Mouse (Mus musculus): ENCODE results near the gene Sirt4. TPM values are rescaled to one million over a fixed set of nuclear protein-coding genes. Genes with fewer than 3 reads are reported as not detected.

The Sirt4 gene
- polyA plus RNA-seq, 1 experiment: not detected

DNA sequence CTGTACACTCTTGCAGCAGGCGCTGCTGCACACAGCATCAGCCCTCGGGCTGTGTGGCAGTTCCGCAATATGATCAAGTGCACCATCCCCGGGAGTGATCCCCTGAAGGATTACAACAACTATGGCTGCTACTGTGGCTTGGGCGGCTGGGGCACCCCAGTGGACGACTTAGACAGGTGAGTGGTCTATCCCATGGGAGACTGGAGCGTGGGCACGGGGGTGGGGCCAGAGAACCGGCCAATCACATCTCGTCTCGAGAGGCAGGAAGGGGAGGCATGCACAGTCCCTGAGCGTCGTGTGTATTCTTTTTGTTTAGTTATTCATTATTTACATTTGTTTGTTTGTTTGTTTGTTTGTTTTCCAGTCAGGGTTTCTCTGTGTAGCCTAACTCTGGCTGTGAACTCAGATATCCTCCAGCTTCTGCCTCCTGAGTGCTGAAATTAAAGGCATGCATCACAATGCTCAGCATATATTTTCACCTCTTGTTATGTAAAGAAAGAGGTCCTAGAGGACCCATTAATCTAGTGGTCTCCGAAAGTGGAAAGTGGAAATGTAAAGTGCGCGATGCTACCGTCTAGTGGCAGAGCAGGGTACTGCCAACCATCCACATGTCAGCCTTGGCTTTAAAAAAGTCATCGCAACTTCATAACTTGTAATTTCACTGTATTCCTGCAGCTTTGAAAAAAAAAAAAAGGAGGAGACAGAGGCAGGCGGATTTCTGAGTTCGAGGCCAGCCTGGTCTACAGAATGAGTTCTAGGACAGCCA, 13.6 kb downstream of the Sirt4 start:
- Histone ChIP-seq H3K27ac (ENCODE audit: insufficient read depth, low read depth, low read length) (no peak overlapping the region), H3K4me1 (ENCODE audit: control insufficient read depth, insufficient read depth, low read length) (peaks cover 11% of the 10 kb centered on the region; the same call in 1 of the 2 replicates), H3K4me3 (ENCODE audit: insufficient read depth, low read depth, low read length) (no peak overlapping the region)
- 34% methylated on average over 20 of the region's 20 CpGs for WGBS
- TF ChIP-seq POLR2A (IDR thresholded peaks at IDR 0.05; ENCODE audit: insufficient read depth, low read depth, low read length): no peak
- TF ChIP-seq CTCF (IDR thresholded peaks at IDR 0.05; ENCODE audit: insufficient read depth, low read depth, low read length): no peak

DNA sequence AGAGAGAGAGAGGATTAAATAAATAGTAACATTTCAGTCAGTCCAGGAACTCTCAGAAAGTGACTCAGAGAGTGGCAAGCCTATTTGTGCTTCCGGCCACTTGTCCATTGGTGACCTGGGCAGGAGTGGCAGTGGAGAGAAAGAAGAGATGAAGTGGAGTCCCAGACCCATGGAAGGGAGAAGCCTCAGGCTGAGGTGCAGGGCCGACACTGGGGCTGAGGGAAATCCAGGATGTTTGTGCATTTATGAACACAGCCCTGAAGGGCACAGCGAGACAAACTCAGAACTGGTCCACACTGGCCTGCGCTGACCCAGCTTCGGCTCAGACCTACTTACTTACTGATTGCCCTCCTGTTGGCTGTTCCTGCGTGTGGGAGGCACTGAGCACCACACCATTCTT, 14.7 kb downstream of the Sirt4 start:
- 75% methylated on average over 6 of the region's 6 CpGs for WGBS
- H3K4me3 ChIP-seq (ENCODE audit: insufficient read depth, low read depth, low read length): no peak overlapping the region
- H3K27ac ChIP-seq (ENCODE audit: insufficient read depth, low read depth, low read length): no peak overlapping the region
- H3K4me1 ChIP-seq (ENCODE audit: control insufficient read depth, insufficient read depth, low read length): 0 out of 2 replicates have a peak, but pooled peaks cover 4% of the 10 kb centered on the region
- no peak for TF ChIP-seq CTCF (IDR thresholded peaks at IDR 0.05; ENCODE audit: insufficient read depth, low read depth, low read length)
- TF ChIP-seq POLR2A (IDR thresholded peaks at IDR 0.05; ENCODE audit: insufficient read depth, low read depth, low read length): no peak

DNA sequence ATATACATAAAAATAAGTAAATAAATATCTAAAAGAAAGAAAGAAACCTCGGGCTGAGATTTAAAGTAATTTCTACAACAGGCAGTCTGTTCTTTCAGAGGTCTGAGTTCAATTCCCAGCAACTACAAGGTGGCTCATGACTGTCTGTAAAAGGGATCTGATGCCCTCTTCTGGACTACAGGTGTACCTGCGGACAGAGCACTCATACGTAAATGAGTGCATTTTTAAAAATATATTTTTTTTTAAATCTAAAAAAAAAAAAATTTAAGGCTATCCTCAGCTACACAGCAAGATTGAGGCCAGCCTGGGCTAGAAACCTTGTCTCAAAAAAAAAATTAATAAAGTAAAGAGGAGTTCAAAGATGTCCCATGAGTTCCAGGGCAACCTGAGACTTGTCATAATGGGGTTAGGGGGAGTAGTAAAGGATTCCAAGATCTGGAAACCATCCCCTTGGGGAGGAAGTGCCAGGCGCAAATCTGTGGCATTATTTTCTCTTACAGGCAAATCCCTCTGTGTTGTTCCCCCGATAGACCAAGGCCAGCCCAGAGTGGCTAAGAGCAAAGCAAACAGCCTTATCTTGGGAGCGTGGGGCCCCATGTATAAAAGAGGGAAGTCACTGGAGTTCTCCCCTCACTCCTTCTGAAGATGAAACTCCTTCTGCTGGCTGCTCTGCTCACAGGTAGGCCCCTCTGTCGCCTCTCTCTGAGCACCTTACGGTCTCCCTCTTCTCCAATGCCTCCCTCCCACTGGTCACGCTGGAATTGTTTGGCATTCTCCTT, 18.7 kb downstream of the Sirt4 start, which contains the start of gene Pla2g1b:
Gene Pla2g1b, plus strand, starts transcription at position 621 of the 779 bp plus-strand sequence.
- Histone ChIP-seq H3K27ac (ENCODE audit: insufficient read depth, low read depth, low read length) (no peak within 1 kb of the TSS), H3K4me3 (ENCODE audit: insufficient read depth, low read depth, low read length) (no peak within 1 kb of the TSS), H3K4me1 (ENCODE audit: control insufficient read depth, insufficient read depth, low read length) (0 out of 2 replicates have a peak, but pooled peaks cover 3% of the 10 kb centered on the region)
- TF ChIP-seq POLR2A (IDR thresholded peaks at IDR 0.05; ENCODE audit: insufficient read depth, low read depth, low read length): no peak
- 62% methylated on average over 9 of the region's 9 CpGs for WGBS

DNA sequence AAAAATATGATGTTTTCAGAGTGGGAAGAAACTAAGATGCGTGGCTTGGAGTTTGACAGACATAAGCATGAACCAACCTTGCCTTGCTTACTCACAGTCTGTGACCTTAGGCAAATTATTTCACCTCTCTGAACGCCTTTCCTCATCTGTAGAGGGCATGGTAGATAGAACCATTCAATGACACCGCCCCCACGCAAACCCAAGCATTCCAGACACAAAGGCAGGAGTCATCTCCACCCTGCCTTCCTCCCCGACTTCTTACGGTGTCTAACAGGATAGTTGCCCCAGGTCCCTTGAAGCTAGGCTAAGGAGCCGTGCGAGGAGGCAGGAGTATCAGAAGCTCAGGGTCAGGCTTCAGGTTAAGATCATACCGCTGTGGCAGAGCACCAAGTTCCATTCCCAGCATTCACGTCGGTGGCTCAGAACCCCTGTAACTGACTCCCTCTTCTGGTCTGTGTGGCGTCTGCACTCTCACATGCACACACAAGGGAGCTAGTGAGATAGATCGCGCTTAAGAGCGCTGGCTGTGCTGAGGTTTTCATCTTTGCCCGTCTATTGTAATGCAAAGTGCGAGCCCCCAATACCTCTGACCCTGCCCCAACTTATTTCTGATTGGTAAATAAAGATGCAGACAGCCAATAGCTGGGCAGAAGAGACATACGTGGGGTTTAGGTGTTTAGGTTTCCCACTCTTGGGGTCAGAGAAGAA, 20.0 kb downstream of the Sirt4 start:
- WGBS: 82% methylated on average over 18 of the region's 18 CpGs
- H3K27ac ChIP-seq (ENCODE audit: insufficient read depth, low read depth, low read length): no peak overlapping the region
- no peaks in the 10 kb centered on the region for H3K4me1 ChIP-seq (ENCODE audit: control insufficient read depth, insufficient read depth, low read length)
- H3K4me3 ChIP-seq (ENCODE audit: insufficient read depth, low read depth, low read length): no peak overlapping the region
- no peak for TF ChIP-seq CTCF (IDR thresholded peaks at IDR 0.05; ENCODE audit: insufficient read depth, low read depth, low read length)
- no peak for TF ChIP-seq POLR2A (IDR thresholded peaks at IDR 0.05; ENCODE audit: insufficient read depth, low read depth, low read length)

DNA sequence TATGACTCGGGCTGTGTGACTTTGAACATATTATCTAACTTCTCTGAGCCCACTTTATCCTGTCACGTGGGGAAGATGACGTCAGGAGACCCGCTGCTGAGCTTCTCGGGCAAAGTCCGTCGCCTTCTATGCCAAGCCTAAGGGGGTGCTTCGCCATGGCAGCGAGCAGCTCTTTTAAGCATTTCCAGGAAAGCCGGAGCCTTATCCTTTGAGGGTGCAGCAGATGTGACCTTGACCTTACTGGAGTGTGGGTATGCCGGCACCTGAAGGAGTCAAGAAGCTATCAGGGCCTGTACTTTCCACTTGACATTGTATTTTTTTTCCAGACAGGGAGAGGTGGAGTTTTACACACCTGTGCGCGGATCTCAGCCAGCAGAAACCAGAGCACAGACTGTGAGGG, 25.6 kb downstream of the Sirt4 start:
- Histone ChIP-seq H3K4me3 (ENCODE audit: insufficient read depth, low read depth, low read length) (no peak overlapping the region), H3K4me1 (ENCODE audit: control insufficient read depth, insufficient read depth, low read length) (no peaks in the 10 kb centered on the region), H3K27ac (ENCODE audit: insufficient read depth, low read depth, low read length) (no peak overlapping the region)
- TF ChIP-seq CTCF (IDR thresholded peaks at IDR 0.05; ENCODE audit: insufficient read depth, low read depth, low read length) (no peak), POLR2A (IDR thresholded peaks at IDR 0.05; ENCODE audit: insufficient read depth, low read depth, low read length) (no peak)
- 72% methylated on average over 13 of the region's 13 CpGs for WGBS

DNA sequence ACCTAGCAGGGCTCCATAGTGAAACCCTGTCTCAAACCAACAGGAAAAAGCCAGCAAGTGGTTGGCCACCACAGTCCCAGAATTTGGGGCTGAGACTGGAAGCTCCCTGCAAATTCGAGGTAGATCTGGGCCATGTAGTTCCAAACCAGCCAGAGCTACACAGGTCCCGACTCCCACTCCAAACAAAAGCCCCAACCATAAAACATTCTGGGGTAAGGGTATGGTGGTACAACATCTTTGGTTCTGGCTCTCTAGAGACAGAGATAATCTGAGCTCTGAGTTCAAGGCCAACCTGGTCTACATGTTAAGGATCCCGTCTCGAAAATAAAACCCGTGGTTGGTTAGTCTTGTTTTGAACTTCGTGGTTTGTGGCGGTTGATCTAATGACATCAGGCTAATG, 28.7 kb downstream of the Sirt4 start:
- Histone ChIP-seq H3K4me3 (ENCODE audit: insufficient read depth, low read depth, low read length) (no peak overlapping the region), H3K4me1 (ENCODE audit: control insufficient read depth, insufficient read depth, low read length) (no peaks in the 10 kb centered on the region), H3K27ac (ENCODE audit: insufficient read depth, low read depth, low read length) (no peak overlapping the region)
- TF ChIP-seq CTCF (IDR thresholded peaks at IDR 0.05; ENCODE audit: insufficient read depth, low read depth, low read length): no peak
- TF ChIP-seq POLR2A (IDR thresholded peaks at IDR 0.05; ENCODE audit: insufficient read depth, low read depth, low read length): no peak
- WGBS: 78% methylated on average over 7 of the region's 7 CpGs

DNA sequence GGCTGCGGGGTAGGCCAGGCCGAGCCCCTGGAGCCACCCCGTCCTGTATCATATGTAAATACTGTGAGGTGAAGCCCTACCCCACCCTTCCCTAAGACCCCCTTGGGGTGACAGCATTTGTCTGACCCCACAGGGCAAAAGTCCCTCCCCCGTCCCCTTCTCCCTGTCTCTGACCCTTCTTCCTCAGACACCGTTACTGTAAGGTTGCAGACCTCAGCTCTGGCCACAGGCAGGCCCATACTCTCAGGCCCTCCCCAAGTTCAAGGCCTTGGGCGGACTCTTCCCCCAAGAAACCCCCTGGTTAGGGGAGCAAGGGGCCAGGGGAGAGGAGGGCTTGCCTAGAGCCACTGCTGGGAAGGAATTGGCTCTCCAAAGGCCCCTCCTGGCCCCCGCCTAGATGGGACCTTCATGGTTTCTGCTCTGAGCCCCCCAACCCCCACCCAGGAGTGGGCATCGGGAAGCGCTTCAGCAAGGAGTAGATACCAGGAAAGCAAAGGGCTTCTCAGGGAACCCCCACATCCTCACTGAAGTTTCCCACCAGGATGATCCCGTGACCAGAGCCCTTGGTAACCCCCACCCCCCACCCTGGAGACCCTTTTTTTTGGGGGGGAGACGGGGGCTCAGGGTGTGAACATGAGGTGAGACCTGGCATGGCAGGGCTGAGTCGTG, 30.0 kb downstream of the Sirt4 start:
- no peak overlapping the region for H3K4me3 ChIP-seq (ENCODE audit: insufficient read depth, low read depth, low read length)
- no peak overlapping the region for H3K27ac ChIP-seq (ENCODE audit: insufficient read depth, low read depth, low read length)
- no peaks in the 10 kb centered on the region for H3K4me1 ChIP-seq (ENCODE audit: control insufficient read depth, insufficient read depth, low read length)
- TF ChIP-seq POLR2A (IDR thresholded peaks at IDR 0.05; ENCODE audit: insufficient read depth, low read depth, low read length) (no peak), CTCF (IDR thresholded peaks at IDR 0.05; ENCODE audit: insufficient read depth, low read depth, low read length) (no peak)
- WGBS: 80% methylated on average over 12 of the region's 12 CpGs

DNA sequence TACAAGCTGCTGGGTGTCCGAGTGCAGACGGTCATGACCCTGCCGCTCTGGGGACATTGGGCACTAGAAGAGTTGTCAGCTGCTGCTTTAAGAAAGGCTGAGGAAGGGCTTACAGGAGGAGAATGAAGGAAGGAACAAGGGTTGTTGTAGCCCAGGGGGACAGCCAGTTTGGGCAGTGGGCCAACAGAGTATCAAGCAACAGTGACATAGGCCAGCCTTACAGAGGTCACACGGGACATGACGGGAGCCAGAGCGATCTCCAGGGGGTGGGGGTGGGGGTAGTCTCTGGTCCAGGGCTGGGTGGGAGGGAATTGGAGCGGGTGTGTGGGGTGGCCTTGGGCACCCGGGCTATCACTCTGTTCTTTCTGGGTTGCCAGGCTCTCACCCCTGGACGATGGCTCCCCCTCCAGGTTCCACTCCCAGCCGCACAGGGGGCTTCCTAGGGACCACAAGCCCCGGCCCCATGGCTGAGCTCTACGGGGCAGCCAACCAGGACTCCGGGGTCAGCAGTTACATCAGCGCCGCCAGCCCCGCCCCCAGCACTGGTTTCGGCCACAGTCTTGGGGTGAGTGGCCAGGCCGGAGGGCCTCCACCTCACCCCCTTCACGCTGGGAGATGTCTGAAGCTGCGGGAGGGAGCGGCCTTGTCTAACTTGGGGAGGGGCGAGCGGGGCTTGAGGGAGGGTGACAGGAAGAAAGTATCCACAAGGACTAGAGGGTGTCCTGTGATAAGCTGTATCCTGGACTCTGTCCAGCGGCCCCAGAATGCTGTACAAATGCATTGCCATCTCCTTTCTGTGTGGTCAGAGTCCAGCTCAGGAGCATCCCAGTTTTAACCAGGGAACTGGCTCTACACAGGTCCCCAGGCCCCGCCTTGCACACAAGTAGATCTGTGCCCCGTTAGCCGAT, 33.9 kb downstream of the Sirt4 start:
- no peak for TF ChIP-seq POLR2A (IDR thresholded peaks at IDR 0.05; ENCODE audit: insufficient read depth, low read depth, low read length)
- TF ChIP-seq CTCF (IDR thresholded peaks at IDR 0.05; ENCODE audit: insufficient read depth, low read depth, low read length): no peak
- H3K4me1 ChIP-seq (ENCODE audit: control insufficient read depth, insufficient read depth, low read length): no peaks in the 10 kb centered on the region
- H3K27ac ChIP-seq (ENCODE audit: insufficient read depth, low read depth, low read length): no peak overlapping the region
- WGBS: 92% methylated on average over 27 of the region's 27 CpGs
- H3K4me3 ChIP-seq (ENCODE audit: insufficient read depth, low read depth, low read length): no peak overlapping the region

Measured in olfactory bulb, adult 2 months (tissue).